Mouse (Mus musculus) C2C12 (cell line): ENCODE results near the gene Kcnj9.

Experiments
- CEBPB ChIP-seq: IDR thresholded peaks from one replicate; pipeline ENCODE4 v1.6.1; 2011; ENCODE audit warnings: low read depth, mild to moderate bottlenecking, control low read depth, moderate library complexity
- CTCF ChIP-seq: IDR thresholded peaks from one replicate; pipeline ENCODE4 v1.5.1; 2011; ENCODE audit not compliant: control insufficient read depth, insufficient read depth, insufficient read length
- MAX ChIP-seq: IDR thresholded peaks from one replicate; pipeline ENCODE4 v1.6.1; 2011; ENCODE audit warnings: mild to moderate bottlenecking, control low read depth
- MYOD1 ChIP-seq: IDR thresholded peaks from one replicate; pipeline ENCODE4 v1.6.1; 2011; ENCODE audit warnings: low read depth; ENCODE audit not compliant: control insufficient read depth, insufficient read length
- MYOG ChIP-seq: IDR thresholded peaks from one replicate; pipeline ENCODE4 v1.6.1; 2011; ENCODE audit not compliant: control insufficient read depth, insufficient read length; ENCODE audit errors: extremely low read depth
- USF1 ChIP-seq: IDR thresholded peaks from one replicate; pipeline ENCODE4 v1.6.1; 2011; ENCODE audit warnings: low read depth, mild to moderate bottlenecking, control low read depth, moderate library complexity

DNA sequence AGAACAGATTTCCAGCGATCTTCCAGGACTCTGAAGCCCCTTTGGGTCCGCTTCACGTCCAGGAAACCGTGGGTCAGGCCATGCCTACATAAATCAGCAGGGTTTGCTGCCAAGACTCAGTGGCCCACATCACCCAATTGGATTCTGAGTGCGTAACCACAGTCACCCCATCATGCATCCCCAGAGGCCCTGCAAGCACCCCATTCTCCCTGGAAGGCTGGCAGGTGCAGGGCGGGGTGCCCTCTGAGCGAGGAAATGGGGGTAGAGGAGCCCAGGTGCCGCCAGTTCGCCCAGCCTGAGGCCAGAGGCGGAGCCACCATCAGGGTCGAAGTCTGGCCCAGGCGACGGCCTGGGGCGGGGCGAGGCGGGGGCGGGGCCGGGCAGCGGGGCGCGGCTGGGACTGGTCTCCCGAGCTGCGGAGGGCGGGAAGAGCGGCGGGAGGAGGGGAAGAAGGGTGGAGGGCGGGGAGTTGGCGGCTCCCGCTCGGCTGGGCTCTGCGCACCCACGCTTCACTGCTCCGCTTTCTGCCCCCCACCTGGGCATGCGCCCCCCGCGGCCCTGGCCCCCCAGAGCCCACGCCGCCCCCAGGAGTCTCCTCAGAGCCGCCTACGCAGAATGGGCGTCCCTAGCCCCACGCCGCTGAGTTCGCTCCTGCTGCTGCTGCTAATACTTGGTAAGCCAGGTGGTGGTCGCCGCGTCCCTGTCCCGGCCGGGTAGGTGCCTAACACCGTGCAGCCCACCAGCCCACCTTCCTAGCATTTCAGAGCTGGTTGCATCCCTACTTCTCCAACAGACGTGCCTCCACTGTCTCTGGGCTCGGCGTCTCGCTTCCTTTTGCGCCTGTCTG, 17.0 kb downstream of the Kcnj9 start:
- TF ChIP-seq CTCF (no peak), MAX (no peak), USF1 (no peak), CEBPB (no peak), MYOD1 (no peak), MYOG (no peak)
